Mouse (Mus musculus) liver, postnatal 0 days (tissue): ENCODE measurements around the gene Olfr282.

Experiments used
- CTCF ChIP-seq: sonication (generic); IDR thresholded peaks from 2 replicates; pipeline ENCODE4 v1.5.1; 2016; ENCODE audit warnings: antibody characterized with exemption, low read depth
- EP300 ChIP-seq: IDR thresholded peaks from 2 replicates; pipeline ENCODE4 v1.6.1; 2016; ENCODE audit warnings: antibody characterized with exemption, low read depth, mild to moderate bottlenecking

DNA sequence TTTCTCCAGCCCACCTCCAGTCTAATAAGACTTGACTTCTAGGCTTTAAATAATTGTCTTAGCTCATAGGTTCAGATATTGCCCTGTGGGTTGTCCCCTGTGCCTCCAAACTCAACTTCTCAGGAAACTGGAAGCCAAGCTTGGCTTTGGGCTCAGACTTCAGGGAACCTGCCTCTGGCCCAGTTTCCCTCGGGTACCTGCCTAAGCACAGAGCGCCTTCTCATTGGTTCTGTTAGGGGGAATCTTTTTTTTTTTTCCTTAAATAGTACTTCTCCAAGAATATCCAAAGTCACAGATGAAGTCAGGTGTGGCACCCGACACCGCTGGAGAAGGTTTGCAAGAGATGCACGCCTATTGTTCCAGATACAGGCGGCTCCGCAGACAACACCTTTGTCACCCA, 21.3 kb downstream of the Olfr282 start, which contains the start of gene Olfr281:
- no peak for TF ChIP-seq CTCF
- TF ChIP-seq EP300, result no peak
